Mouse (Mus musculus) embryonic fibroblast, embryonic 13.5 days (primary cell): Measurements from ENCODE around the gene Rbm33.

Experiments
- CTCF ChIP-seq: IDR thresholded peaks from 2 replicates; pipeline ENCODE4 v1.5.1; 2011; ENCODE audit warnings: mild to moderate bottlenecking, control low read depth, low read length, moderate library complexity, borderline replicate concordance; ENCODE audit not compliant: insufficient read depth
- POLR2A ChIP-seq: IDR thresholded peaks from 2 replicates; pipeline ENCODE4 v1.6.1; 2011; ENCODE audit warnings: low read depth, mild to moderate bottlenecking, control low read depth, low read length, moderate library complexity

GRCm38 (mm10) chr5:28302671-28303070 is 14.2 kb upstream of the Rbm33 start:
- TF ChIP-seq CTCF (no peak), POLR2A (no peak)
